Mouse (Mus musculus): ENCODE data around the gene Zfp974. TPM values are rescaled to one million over a fixed set of nuclear protein-coding genes. Genes with fewer than 3 reads are reported as not detected.
"Not testable (repeated sequence)": the region's sequence is repeated elsewhere in the genome, so short reads cannot be mapped to it uniquely, and the experiment has no call there.

Zfp974 gene
- 10 to 100 TPM; 14.2 to 23.9 (median 16.4) TPM for total RNA-seq (2022)

DNA sequence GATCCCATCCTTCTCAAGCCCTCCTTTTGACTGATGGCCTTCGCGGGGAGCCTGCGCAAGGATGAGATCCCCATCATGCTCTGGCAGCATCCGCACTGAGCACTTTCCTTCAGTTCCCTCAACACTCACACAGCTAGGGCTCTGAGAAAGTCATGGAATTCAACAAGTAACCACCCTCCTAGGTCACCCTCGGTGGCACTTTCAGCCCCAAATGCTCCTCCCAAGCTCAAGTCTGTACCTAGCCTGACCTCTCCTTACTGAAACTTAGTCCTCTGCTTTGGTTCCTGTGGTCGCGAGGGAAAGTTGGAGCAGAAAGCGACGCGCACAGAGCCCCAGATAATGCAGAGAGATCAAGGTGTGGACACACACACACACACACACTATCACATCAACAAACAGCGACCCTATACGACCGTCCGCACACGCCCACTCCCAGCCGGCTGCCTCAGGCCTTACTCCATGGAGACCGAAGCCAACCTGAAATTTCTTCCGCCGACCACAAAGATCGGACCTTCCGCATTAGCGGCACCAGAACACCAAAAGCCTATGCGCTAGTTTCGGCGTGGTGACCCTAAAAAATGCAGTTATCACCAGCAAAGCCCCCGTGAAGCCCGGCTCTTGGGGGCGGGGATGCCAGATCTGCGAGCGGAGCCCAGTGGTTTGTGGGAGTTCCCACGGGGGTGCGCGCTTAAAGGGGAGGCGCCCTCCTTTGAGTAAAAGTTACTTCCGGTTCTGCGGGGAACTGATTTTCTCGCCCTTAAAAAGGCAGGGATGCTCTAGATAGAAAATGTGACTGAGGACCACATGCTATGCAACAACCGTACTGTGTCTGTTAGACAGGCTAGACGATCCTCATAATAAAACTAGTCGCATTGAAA, at the start of gene Zfp974:
Zfp974 (minus strand) TSS at position 643 of the 878 bp plus-strand sequence.
- DNase-seq, result peak; percentile 35

- not testable (repeated sequence) for DNase-seq
Measured at GRCm38 (mm10) chr7:27949451-27949850, 20.2 kb upstream of the Zfp974 start.

GRCm38 (mm10) chr7:27941869-27942268, 12.6 kb upstream of the Zfp974 start:
- DNase-seq, result not testable (repeated sequence)

GRCm38 (mm10) chr7:27933800-27934158, 4.5 kb upstream of the Zfp974 start:
- not testable (repeated sequence) for DNase-seq

DNA sequence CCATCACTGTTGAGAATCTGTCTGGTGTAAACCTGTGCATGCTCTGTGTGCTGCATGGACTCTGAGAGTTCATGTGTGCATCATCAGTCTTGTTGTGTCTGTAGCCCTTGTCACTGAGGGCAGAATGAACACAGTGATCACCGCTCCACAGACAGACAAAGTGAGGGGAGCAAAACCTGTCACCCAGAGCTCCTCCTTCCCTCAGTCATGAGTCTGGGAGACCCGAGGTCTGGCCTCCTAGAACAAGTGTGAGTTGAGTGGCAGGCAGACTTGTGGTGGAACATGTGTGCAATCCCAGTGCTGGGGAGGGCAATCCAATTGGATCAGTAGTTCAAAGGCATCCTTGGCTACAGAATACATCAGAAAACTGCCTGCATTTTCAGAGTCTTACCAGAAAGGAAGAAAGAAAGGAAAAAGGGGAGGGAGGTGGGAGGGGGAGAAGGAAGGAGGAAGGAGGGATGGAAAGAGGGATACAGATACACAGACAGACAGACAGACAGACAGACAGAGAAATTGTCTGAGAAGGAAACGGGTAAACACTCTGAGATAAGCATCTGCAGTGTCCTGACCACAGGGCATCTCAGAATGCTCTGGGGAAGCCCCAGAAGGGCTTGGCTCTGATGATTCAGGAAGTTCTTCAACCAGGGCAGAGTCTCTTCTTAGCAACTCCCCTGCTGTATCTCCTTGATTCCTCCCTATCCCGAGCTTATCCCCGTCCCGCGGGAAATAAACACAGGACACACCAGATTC, 4.0 kb upstream of the Zfp974 start:
- no peak for DNase-seq

- DNase-seq, result not testable (repeated sequence)
Measured at GRCm38 (mm10) chr7:27927041-27927440, 2.2 kb downstream of the Zfp974 start.

GRCm38 (mm10) chr7:27910952-27911351, 18.3 kb downstream of the Zfp974 start:
- not testable (repeated sequence) for DNase-seq

DNA sequence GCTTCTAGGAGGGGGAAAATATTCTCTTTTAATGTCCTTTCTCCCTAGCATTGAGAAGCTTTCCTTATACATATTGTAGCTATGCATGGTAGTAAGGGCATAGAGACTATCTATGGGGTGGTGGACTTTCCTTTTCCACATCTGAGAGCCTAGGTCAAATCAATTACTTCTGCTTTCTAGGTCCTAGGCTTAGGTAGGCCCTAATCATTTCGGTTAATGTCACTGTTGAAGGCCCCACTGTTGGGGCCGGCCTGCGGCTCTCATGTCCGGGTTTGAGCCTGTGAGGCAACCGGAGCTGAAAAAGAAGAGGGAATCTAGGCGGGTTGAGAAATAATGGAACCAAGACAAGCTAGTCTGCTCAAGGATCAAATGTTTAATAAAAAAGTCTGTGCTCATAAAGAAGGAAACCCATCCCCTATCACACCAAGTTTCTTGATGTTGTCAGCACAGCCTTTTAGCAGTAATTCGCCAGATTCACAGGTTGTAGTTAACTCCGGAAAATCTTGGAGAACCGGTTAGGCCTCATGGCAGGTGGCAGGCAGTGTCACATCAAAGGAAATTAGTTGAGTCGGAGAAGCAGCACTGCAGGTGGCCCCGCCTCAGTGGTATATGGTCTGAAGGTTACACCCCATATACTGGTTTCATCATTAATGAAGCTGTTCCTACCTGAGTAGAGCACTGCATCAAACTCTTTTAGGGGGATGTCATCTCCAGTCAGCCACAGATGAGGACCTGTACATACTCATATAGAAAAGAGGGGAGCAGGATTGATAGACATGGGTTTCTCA, 24.0 kb downstream of the Zfp974 start:
- DNase-seq, result no peak

GRCm38 (mm10) chr7:27900601-27901000, 28.7 kb downstream of the Zfp974 start:
- DNase-seq, result no peak

- DNase-seq, result no peak
Measured at GRCm38 (mm10) chr7:27881721-27882120, 47.5 kb downstream of the Zfp974 start.

DNA sequence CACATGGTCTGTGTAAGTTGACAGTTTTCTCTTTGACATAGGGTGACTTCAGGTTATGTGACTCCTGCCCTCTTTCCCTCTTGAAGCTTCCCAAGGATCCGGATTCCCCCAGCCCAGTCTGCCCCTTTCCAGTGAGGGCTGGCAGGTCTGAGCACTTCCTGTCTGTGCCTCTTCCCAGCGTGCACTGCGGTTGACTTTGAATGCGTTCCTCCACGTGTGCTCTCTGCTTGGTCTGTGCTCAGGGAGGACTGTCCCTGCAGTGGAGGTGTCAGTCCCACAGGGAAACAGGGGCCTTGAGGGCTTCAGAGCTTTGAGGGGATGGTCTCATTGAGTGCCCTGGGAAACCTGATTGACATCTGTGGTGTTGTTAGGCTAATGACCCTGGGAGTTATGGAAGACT, 66.7 kb downstream of the Zfp974 start:
- not testable (repeated sequence) for DNase-seq

GRCm38 (mm10) chr7:27860396-27861235, 68.6 kb downstream of the Zfp974 start:
- DNase-seq, result peak; percentile 79

DNA sequence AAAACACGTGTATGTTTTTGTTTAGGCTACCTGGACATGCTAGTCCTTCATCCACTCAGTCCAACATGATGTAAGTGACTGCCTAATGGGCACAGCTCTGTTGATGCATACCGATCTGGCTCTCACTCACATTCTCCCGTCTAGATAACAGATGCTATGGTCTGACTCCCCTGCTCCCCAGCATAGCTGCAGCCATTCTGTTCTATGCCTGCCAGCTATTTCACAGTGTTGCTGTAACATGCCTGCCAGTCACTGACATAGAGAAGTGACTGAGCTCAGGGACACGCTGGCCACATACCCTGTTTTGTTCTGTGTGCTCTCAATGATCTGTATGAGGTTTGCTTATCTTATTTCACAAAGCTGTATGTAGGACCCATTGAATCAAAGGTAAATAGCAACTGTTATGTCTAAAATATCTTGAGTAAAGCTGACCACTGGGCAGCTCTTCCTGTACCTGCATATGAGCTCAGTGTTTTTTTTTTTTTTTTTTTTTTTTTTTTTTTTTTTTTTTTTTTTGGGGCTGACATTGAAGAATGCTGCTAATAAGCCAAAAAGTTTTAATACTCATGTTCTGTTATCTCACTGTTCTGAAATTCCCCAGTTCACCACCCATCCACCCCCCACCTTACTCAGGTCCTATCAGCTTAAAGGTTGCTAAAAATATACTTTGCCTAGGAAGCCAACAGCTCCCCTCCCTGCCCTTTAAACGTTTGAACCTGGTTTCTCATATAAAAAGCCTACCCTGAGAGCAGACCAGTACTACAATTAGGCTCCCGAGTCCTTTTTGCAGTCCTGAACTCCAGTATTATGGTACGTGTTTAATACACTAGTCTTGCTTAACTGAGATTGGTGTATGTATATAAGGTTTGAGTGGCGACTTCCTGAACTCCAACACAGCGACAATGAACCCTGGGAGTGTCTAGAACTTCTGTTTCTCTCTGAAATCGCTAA, 69.7 kb downstream of the Zfp974 start:
- no peak for DNase-seq

Other genes with a start within 250 kb of the Zfp974 start
- gene Zfp607b, start 240.1 kb downstream of the Zfp974 start, total RNA-seq (2022), result 1 to 10 TPM; 2.0 to 4.9 (median 2.9) TPM
- gene Zfp60, start 198.1 kb downstream of the Zfp974 start, total RNA-seq (2022), result 10 to 100 TPM; 15.6 to 25.6 (median 19.2) TPM
- 10 to 100 TPM in 1 of 4 experiments, 1 to 10 TPM in 3; 7.4 to 11.0 (median 9.1) TPM for gene Zfp626, start 122.3 kb downstream of the Zfp974 start, total RNA-seq (2022)
- 1 to 10 TPM; 3.5 to 5.8 (median 4.2) TPM for gene Zfp59, start 90.9 kb downstream of the Zfp974 start, total RNA-seq (2022)
- gene Zfp607a, start 71.9 kb downstream of the Zfp974 start, total RNA-seq (2022), result 1 to 10 TPM; 4.5 to 7.7 (median 5.5) TPM
- 10 to 100 TPM; 11.7 to 17.8 (median 15.8) TPM for gene Zfp780b, start 49.7 kb upstream of the Zfp974 start, total RNA-seq (2022)
- 1 to 10 TPM; 2.4 to 3.8 (median 2.9) TPM for gene Zfp850, start 84.7 kb upstream of the Zfp974 start, total RNA-seq (2022)
- 100 to 1,000 TPM; 150 to 167 (median 162) TPM for gene Psmc4, start 120.6 kb upstream of the Zfp974 start, total RNA-seq (2022)
- not detected for gene Fcgbp, start 141.8 kb upstream of the Zfp974 start, total RNA-seq (2022)
- gene 9530053A07Rik, start 200.0 kb upstream of the Zfp974 start, total RNA-seq (2022), result not detected
- 100 to 1,000 TPM in 1 of 4 experiments, 10 to 100 TPM in 3; 80.8 to 102 (median 88.7) TPM for gene Fbl, start 240.2 kb upstream of the Zfp974 start, total RNA-seq (2022)